Mouse (Mus musculus) ovary, postnatal 10 days (tissue): ENCODE results near the gene Ankrd24.
"Not testable (repeated sequence)": the region's sequence is repeated elsewhere in the genome, so short reads cannot be mapped to it uniquely, and the experiment has no call there.

Experiments used
- DNase-seq: peaks from one replicate; pipeline ENCODE4 v3.0.0; 2022; ENCODE audit warnings: low spot score

Ankrd24 gene

DNA sequence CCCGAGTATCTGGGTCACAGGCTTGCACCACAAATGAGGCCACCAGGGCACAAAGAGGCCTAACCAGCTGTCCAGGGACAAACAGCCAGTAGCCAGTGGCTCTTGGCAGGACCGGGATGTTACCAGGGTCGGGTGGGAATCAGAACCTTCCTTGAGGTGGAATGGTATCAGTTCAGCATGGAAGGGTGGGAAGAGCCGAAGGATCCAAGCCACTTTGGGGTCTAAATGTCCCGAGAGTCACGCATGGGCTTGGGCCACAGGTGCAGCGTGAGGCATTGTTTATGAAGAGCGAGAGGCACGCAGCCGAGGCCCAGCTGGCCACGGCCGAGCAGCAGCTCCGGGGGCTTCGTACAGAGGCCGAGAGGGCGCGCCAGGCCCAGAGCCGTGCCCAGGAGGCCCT, 16.4 kb downstream of the Ankrd24 start:
- DNase-seq: no peak

DNA sequence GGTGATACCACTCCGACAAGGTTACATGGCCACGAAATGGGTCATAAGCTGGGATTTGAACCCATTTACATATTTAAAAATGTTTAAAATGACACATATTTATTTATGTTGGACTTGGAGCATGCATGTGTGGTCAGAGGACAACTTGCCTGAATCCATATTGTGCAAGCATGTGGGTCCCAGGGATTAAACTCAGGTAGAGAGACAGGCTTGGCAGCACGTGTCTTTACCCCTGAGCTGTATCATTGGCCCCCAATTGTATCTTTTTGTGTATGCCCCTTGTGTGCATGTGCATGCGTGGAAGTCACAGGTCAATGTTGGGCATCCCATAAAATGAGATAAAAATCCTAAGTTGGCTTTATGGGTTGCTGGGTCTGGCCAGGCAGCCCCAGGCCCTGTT, 17.1 kb downstream of the Ankrd24 start:
- DNase-seq: no peak

DNA sequence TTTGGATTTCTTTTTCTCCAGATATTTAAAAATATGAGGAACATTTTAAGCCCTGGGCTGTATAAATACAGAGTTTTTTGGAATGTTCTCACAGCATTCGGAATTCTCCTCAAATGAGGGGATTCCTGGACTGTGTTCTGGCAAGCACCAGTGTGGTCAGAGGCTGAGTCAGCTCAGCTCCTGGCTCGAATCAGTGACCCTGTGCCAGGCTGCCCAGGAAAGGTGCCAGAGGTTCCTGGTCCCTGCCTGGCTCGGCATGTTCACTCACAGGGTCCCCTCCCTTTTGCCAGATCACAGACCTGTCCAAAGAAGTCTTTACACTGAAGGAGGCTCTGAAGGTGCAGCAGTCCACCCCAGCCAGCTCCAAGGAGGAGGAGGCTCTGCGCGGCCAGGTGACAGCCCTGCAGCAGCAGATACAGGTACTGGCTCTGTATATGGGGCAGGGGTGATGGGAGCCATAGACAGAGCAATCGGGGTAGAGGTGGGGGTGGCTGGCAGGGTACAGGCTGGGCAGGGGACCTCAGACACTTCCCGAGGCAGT, 17.7 kb downstream of the Ankrd24 start:
- no peak for DNase-seq

DNA sequence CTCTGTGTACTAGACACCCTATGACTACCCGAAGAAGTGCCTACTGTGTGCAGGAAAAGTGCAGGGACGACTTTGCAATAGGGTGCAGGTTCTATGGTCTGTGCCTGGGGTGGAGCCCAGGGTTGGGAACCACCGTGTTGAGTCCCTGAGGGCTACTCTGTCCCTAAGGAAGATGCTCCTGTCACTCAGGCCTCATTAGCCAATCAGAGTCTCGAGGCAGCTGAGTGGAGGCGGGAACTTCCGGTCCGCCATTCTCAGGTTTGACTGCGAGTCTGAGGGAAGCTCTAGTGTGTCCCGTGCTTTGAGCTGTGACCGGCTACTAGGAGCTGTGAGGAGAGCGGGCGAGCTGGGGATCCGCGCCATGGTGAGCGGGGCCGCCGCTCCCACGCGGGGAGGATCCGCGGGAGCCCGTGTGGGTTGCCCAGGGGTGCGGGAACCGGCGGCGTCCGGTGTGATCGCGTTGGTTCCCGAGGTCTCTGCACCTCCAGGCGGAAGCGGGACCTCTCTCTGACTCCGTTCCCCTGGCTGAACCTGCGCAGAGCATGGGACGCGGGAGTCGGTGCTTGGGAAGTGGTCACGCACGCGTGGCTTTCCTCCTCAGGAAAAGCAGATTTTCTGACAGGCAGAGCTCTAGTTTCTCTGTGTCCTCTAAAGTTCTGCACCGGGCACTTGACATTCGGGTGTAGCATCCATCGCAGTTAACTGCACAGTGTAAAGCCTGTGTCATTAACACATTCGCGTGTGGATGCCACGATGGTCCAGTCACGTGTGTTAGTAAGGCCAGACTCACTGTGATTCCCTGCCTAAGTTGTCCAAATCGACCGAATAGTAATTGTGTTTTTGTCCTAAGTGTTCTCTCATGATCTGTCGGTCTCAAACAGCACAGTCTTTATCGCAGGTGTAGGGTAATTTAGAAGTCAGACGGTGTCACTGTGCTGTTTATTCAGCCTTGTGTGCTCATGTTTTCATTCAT, 20.7 kb downstream of the Ankrd24 start, which contains the start of gene Gm10778:
TSS of gene Gm10778 (plus strand) at position 257 of the 973 bp plus-strand sequence.
- DNase-seq: peak; percentile 60

DNA sequence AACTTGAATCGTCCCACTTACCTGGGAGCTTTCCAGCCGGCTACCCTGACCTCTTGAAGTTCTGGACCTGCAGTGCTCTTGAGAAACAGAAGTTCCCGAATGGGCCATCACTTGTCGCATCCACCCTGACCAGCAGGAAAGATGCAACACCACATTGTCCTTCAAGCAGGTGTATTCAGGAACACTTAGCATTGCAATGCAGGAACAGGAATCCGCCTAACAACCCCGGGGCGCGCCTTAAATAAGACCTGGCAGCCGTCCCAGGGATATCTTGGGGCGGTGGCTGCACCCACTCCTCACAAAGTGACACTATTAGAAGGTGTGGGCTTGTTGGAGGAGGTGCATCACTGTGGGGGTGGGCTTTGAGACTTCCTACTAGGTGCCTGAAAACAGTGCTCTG, 26.8 kb downstream of the Ankrd24 start:
- no peak for DNase-seq

DNA sequence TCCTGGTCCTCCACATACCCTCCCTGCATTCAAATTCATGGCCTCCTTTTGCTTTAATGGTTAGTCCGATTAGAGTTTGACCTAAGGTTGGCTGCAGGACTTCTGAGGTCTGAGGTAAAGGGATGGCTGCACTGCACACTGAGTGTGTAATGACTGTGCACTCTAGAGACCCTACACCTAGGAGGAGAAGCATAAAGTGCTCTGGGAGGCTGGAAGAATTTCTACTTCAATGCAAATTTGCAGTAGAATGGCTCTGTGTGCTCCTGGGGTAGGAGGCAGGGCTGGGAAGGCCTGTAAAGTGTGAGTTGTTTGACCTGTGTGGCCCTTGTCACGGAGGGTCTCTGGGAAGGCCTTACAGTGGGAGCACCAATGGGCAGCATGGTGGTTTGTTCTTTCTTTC, 27.8 kb downstream of the Ankrd24 start:
- no peak for DNase-seq

DNA sequence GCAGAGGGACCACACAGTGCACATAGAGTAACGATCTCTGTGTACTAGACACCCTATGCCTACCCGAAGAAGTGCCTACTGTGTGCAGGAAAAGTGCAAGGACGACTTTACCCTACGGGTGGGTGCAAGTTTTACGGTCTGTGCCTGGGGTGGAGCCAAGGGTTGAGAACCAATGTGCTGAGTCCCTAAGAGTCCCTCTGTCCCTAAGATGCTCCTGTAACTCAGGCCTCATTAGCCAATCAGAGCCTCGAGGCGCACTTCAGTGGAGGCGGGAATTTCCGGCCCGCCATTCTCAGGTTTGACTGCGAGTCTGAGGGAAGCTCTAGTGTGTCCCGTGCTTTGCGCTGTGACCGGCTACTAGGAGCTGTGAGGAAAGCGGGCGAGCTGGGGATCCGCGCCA, 58.8 kb downstream of the Ankrd24 start:
- not testable (repeated sequence) for DNase-seq
